ENCODE assay signal across 17 mouse cellular contexts in the genomic region with DNA sequence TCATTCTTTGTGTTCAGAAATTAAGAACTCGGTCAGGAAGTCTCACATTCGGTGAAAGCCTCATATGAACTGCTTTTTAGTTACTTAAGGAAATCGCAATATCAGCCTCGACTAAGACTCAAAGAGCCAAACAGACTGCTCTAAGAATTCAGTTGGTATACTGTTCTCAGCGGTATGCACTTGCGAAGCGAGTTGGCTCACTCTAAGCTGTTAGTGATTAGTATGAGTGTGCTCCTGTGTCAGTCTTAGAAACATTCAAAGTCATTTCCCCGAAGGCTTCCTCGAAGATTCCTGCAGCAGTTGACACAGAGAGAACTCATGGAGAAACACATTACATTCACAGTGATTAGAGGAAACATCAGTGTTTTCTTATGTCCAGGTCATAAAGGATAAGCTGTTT. TPM values are rescaled to one million over a fixed set of nuclear protein-coding genes. Genes with fewer than 3 reads are reported as not detected.
DNase-seq lines count a peak whose midpoint lies in the region; ATAC-seq and TF ChIP-seq lines count a peak whose summit lies in the region.
"Had no signal": no experiment of that assay in that cellular context is flagged by ENCODE, and none has a peak within 500 bp of the region (broad histone marks: within the 10 kb centered on the region; RNA-seq: fewer than 3 reads in every experiment).

No protein-coding gene starts in this region.

- WGBS in forebrain, embryonic 16.5 days, result 28% methylated on average over 9 of the region's 9 CpGs
- 41% methylated on average over 9 of the region's 9 CpGs for WGBS in forebrain, embryonic 12.5 days
- 36% methylated on average over 9 of the region's 9 CpGs for WGBS in embryonic facial prominence, embryonic 12.5 days
- WGBS in midbrain, embryonic 10.5 days, result 54% methylated on average over 9 of the region's 9 CpGs
- WGBS in midbrain, postnatal 0 days, result 16% methylated on average over 9 of the region's 9 CpGs

- H3K36me3 ChIP-seq in forebrain, embryonic 16.5 days (ENCODE audit: control insufficient read depth, insufficient read depth), result no peaks in the 10 kb centered on the region
- H3K36me3 ChIP-seq in forebrain, embryonic 12.5 days (replicated peaks), result no peaks in the 10 kb centered on the region
- no peaks in the 10 kb centered on the region for H3K36me3 ChIP-seq in embryonic facial prominence, embryonic 12.5 days
- no peaks in the 10 kb centered on the region for H3K36me3 ChIP-seq in midbrain, embryonic 10.5 days
- no peaks in the 10 kb centered on the region for H3K36me3 ChIP-seq in midbrain, postnatal 0 days (ENCODE audit: insufficient read depth, low read length)
- H3K36me3 ChIP-seq: heart, embryonic 15.5 days; limb, embryonic 12.5 days had no signal

- no peaks in the 10 kb centered on the region for H3K4me1 ChIP-seq in forebrain, embryonic 16.5 days (replicated peaks; ENCODE audit: control insufficient read depth, insufficient read depth, low read length)
- H3K4me1 ChIP-seq in forebrain, embryonic 12.5 days, result peaks cover 11% of the 10 kb centered on the region; the same call in 1 of the 2 replicates
- peaks cover 14% of the 10 kb centered on the region; the same call in 1 of the 2 replicates for H3K4me1 ChIP-seq in embryonic facial prominence, embryonic 12.5 days
- H3K4me1 ChIP-seq in midbrain, embryonic 10.5 days, result peaks cover 40% of the 10 kb centered on the region
- no peaks in the 10 kb centered on the region for H3K4me1 ChIP-seq in midbrain, postnatal 0 days (ENCODE audit: insufficient read depth, low read length)
- H3K4me1 ChIP-seq: heart, embryonic 15.5 days had no signal

- peak overlapping the region; percentile 24 for H3K4me2 ChIP-seq in forebrain, embryonic 16.5 days (ENCODE audit: low read length)
- no peak overlapping the region for H3K4me2 ChIP-seq in forebrain, embryonic 12.5 days
- peak overlapping the region; percentile 21; the same call in 1 of the 2 replicates for H3K4me2 ChIP-seq in embryonic facial prominence, embryonic 12.5 days (replicated peaks)
- H3K4me2 ChIP-seq in midbrain, postnatal 0 days (ENCODE audit: low read depth, low read length, poor library complexity, severe bottlenecking), result 0 out of 2 replicates have a peak overlapping the region, but pooled peaks have one; percentile 4
- H3K4me2 ChIP-seq: heart, embryonic 15.5 days; limb, embryonic 12.5 days had no signal

- no peaks in the 10 kb centered on the region for H3K9me3 ChIP-seq in forebrain, embryonic 16.5 days (ENCODE audit: control insufficient read depth, low read length)
- no peaks in the 10 kb centered on the region for H3K9me3 ChIP-seq in forebrain, embryonic 12.5 days
- H3K9me3 ChIP-seq in embryonic facial prominence, embryonic 12.5 days, result no peaks in the 10 kb centered on the region
- no peaks in the 10 kb centered on the region for H3K9me3 ChIP-seq in midbrain, embryonic 10.5 days (replicated peaks)
- H3K9me3 ChIP-seq in midbrain, postnatal 0 days (ENCODE audit: low read length), result no peaks in the 10 kb centered on the region
- H3K9me3 ChIP-seq: heart, embryonic 15.5 days; limb, embryonic 12.5 days had no signal

- H3K27ac ChIP-seq in forebrain, embryonic 16.5 days (ENCODE audit: low read length), result no peak overlapping the region
- no peak overlapping the region for H3K27ac ChIP-seq in forebrain, embryonic 12.5 days
- H3K27ac ChIP-seq in embryonic facial prominence, embryonic 12.5 days, result no peak overlapping the region
- peak overlapping the region; percentile 53 for H3K27ac ChIP-seq in midbrain, embryonic 10.5 days (replicated peaks)
- H3K27ac ChIP-seq in midbrain, postnatal 0 days (ENCODE audit: low read depth, low read length), result no peak overlapping the region
- H3K27ac ChIP-seq: heart, embryonic 15.5 days; kidney, postnatal 0 days; limb, embryonic 12.5 days; liver, embryonic 14.5 days had no signal

- no peak for ATAC-seq in forebrain, embryonic 16.5 days
- no peak for ATAC-seq in forebrain, embryonic 12.5 days (ENCODE audit: low FRiP score)
- no peak for ATAC-seq in embryonic facial prominence, embryonic 12.5 days (ENCODE audit: insufficient number of reproducible peaks, insufficient read depth, low FRiP score, low TSS enrichment)
- ATAC-seq in midbrain, postnatal 0 days (ENCODE audit: low FRiP score), result no peak

- DNase-seq in midbrain, embryonic 10.5 days (ENCODE audit: low spot score), result no peak
- no peak for DNase-seq in midbrain, postnatal 0 days (ENCODE audit: low spot score)
- DNase-seq in right cerebral cortex, postnatal 25 days, result no peak
- DNase-seq in heart, adult 18-20 months, result no peak
- DNase-seq: adrenal gland, adult 8-10 months; cerebellum, adult 9-11 months; gastrocnemius, postnatal 25 days; heart, postnatal 4 days; kidney, adult 18-20 months had no signal

- H3K4me3 ChIP-seq in forebrain, embryonic 16.5 days (replicated peaks; ENCODE audit: low read length), result no peak overlapping the region
- no peak overlapping the region for H3K4me3 ChIP-seq in forebrain, embryonic 12.5 days (replicated peaks)
- H3K4me3 ChIP-seq in embryonic facial prominence, embryonic 12.5 days, result no peak overlapping the region
- no peak overlapping the region for H3K4me3 ChIP-seq in midbrain, embryonic 10.5 days
- no peak overlapping the region for H3K4me3 ChIP-seq in midbrain, postnatal 0 days (ENCODE audit: low read depth, low read length)
- H3K4me3 ChIP-seq: heart, embryonic 15.5 days; limb, embryonic 12.5 days had no signal

- H3K9ac ChIP-seq in forebrain, embryonic 16.5 days (replicated peaks; ENCODE audit: low read depth, low read length), result no peak overlapping the region
- H3K9ac ChIP-seq in forebrain, embryonic 12.5 days, result no peak overlapping the region
- no peak overlapping the region for H3K9ac ChIP-seq in embryonic facial prominence, embryonic 12.5 days
- H3K9ac ChIP-seq in midbrain, postnatal 0 days (replicated peaks; ENCODE audit: low read length, poor library complexity, severe bottlenecking), result no peak overlapping the region
- H3K9ac ChIP-seq: heart, embryonic 15.5 days; limb, embryonic 12.5 days; liver, embryonic 14.5 days had no signal

- no peak for TF ChIP-seq CTCF in midbrain, postnatal 0 days (IDR thresholded peaks at IDR 0.05)

- H3K27me3 ChIP-seq in forebrain, embryonic 16.5 days (replicated peaks; ENCODE audit: control insufficient read depth, insufficient read depth, low read length), result no peaks in the 10 kb centered on the region
- no peaks in the 10 kb centered on the region for H3K27me3 ChIP-seq in forebrain, embryonic 12.5 days
- H3K27me3 ChIP-seq in embryonic facial prominence, embryonic 12.5 days, result no peaks in the 10 kb centered on the region
- H3K27me3 ChIP-seq in midbrain, embryonic 10.5 days (ENCODE audit: low read depth, poor library complexity, severe bottlenecking), result no peaks in the 10 kb centered on the region
- no peaks in the 10 kb centered on the region for H3K27me3 ChIP-seq in midbrain, postnatal 0 days (ENCODE audit: insufficient read depth, low read length)
- H3K27me3 ChIP-seq: heart, embryonic 15.5 days; limb, embryonic 12.5 days had no signal

RNA-seq across cellular contexts. Expression of a gene that starts 4.1 kb away (rescaled TPM):
- 2.8 and 3.5 TPM in 2 replicates for polyA plus RNA-seq in forebrain, embryonic 16.5 days (2015; fragmentation: Nextera tagmentation; extraction: Ambion mirVana)
- 6.5 and 11.6 TPM in 2 replicates for polyA plus RNA-seq in forebrain, embryonic 12.5 days (2016; fragmentation: Nextera tagmentation; extraction: Ambion mirVana)
- 11.7 and 12.7 TPM in 2 replicates for polyA plus RNA-seq in embryonic facial prominence, embryonic 12.5 days (2016; fragmentation: Nextera tagmentation; extraction: Ambion mirVana)
- 2.5 and 3.5 TPM in 2 replicates for polyA plus RNA-seq in midbrain, embryonic 10.5 days (2016; fragmentation: Nextera tagmentation; extraction: Ambion mirVana)
- 5.8 and 6.7 TPM in 2 replicates for total RNA-seq in midbrain, postnatal 0 days (2014; rRNA removed)
- 1.8 and 3.0 TPM in 2 replicates for polyA plus RNA-seq in midbrain, postnatal 0 days (2015; fragmentation: Nextera tagmentation; extraction: Ambion mirVana)
- under 1 TPM; 0.07 to 0.23 TPM for total RNA-seq in heart, adult 18-20 months (2021)
- total RNA-seq: neutrophil, adult 5-6 weeks had no signal
